ENCODE assay signal across 19 mouse cellular contexts in genomic region chr13:111421330-111421729, GRCm38 (mm10).
DNase-seq lines count a peak whose midpoint lies in the region; ATAC-seq and TF ChIP-seq lines count a peak whose summit lies in the region.
"Had no signal": no experiment of that assay in that cellular context is flagged by ENCODE, and none has a peak within 500 bp of the region (broad histone marks: within the 10 kb centered on the region; RNA-seq: fewer than 3 reads in every experiment).

No protein-coding gene starts in this region.

- H3K9me3 ChIP-seq in liver, postnatal 0 days (ENCODE audit: low read length), result no peaks in the 10 kb centered on the region
- no peaks in the 10 kb centered on the region for H3K9me3 ChIP-seq in MEL (replicated peaks; ENCODE audit: insufficient read depth, low read length)
- H3K9me3 ChIP-seq: forebrain, embryonic 13.5 days; hindbrain, embryonic 12.5 days; liver, embryonic 13.5 days; midbrain, embryonic 15.5 days had no signal

- no peak overlapping the region for H3K4me2 ChIP-seq in liver, postnatal 0 days (ENCODE audit: low read depth, low read length)
- H3K4me2 ChIP-seq: forebrain, embryonic 13.5 days; hindbrain, embryonic 12.5 days; liver, embryonic 13.5 days; midbrain, embryonic 15.5 days had no signal

- TF ChIP-seq POLR2A in MEL (IDR thresholded peaks at IDR 0.05; ENCODE audit: control insufficient read depth in 1 of 2, insufficient read depth in 1 of 2, low read depth in 1 of 2, low read length in 2 of 2, poor library complexity in 1 of 2), result no peak

- ATAC-seq in liver, postnatal 0 days, result no peak
- ATAC-seq: forebrain, embryonic 13.5 days; midbrain, embryonic 15.5 days had no signal

- H3K27ac ChIP-seq in gastrocnemius, adult 2 months, result no peak overlapping the region
- no peak overlapping the region for H3K27ac ChIP-seq in liver, postnatal 0 days (ENCODE audit: low read depth)
- no peak overlapping the region for H3K27ac ChIP-seq in MEL (ENCODE audit: control insufficient read depth, low read depth, low read length)
- H3K27ac ChIP-seq: forebrain, embryonic 13.5 days; hindbrain, embryonic 12.5 days; liver, embryonic 13.5 days; midbrain, embryonic 15.5 days had no signal

- no peaks in the 10 kb centered on the region for H3K27me3 ChIP-seq in liver, postnatal 0 days (ENCODE audit: insufficient read depth, low read length)
- H3K27me3 ChIP-seq in MEL (ENCODE audit: control insufficient read depth in 1 of 2, insufficient read depth in 2 of 2, low read length in 2 of 2), result no peaks in the 10 kb centered on the region
- H3K27me3 ChIP-seq: forebrain, embryonic 13.5 days; hindbrain, embryonic 12.5 days; liver, embryonic 13.5 days; midbrain, embryonic 15.5 days had no signal

- H3K79me2 ChIP-seq in MEL (ENCODE audit: control insufficient read depth, insufficient read depth, low read length, poor library complexity), result no peaks in the 10 kb centered on the region

- peak; percentile 9; the same call in 1 of the 2 replicates for TF ChIP-seq CTCF in gastrocnemius, adult 2 months (IDR thresholded peaks at IDR 0.05)
- TF ChIP-seq CTCF in liver, postnatal 0 days (IDR thresholded peaks at IDR 0.05; ENCODE audit: low read depth), result peak; percentile 43
- TF ChIP-seq CTCF in MEL (IDR thresholded peaks at IDR 0.05 in 2 of 3, conservative IDR thresholded peaks at IDR 0.05 in 1 of 3; ENCODE audit: control insufficient read depth in 1 of 3, insufficient read depth in 1 of 3, low read depth in 2 of 3, low read length in 3 of 3, poor library complexity in 1 of 3, severe bottlenecking in 1 of 3), result peak in 1 of 3 experiments; percentile 45; a peak in 2 of 6 replicates

- peaks cover 14% of the 10 kb centered on the region for H3K36me3 ChIP-seq in liver, postnatal 0 days (replicated peaks; ENCODE audit: insufficient read depth, low read length)
- H3K36me3 ChIP-seq in MEL (ENCODE audit: control insufficient read depth in 1 of 2, insufficient read depth in 2 of 2, low read length in 2 of 2), result peaks cover 0 to 4% of the 10 kb centered on the region in 2 experiments; a peak in 2 of 4 replicates
- H3K36me3 ChIP-seq: midbrain, embryonic 15.5 days had no signal

- H3K4me1 ChIP-seq in liver, postnatal 0 days (ENCODE audit: insufficient read depth), result no peaks in the 10 kb centered on the region
- H3K4me1 ChIP-seq in MEL (ENCODE audit: control insufficient read depth in 1 of 2, insufficient read depth in 2 of 2, low read length in 2 of 2), result no peaks in the 10 kb centered on the region
- H3K4me1 ChIP-seq: forebrain, embryonic 13.5 days; hindbrain, embryonic 12.5 days; liver, embryonic 13.5 days; midbrain, embryonic 15.5 days had no signal

- H3K4me3 ChIP-seq in gastrocnemius, adult 2 months, result no peak overlapping the region
- no peak overlapping the region for H3K4me3 ChIP-seq in liver, postnatal 0 days (ENCODE audit: low read depth, low read length)
- H3K4me3 ChIP-seq in MEL (ENCODE audit: control insufficient read depth in 1 of 2, insufficient read depth in 1 of 2, low read depth in 2 of 2, low read length in 2 of 2), result no peak overlapping the region
- H3K4me3 ChIP-seq: forebrain, embryonic 13.5 days; hindbrain, embryonic 12.5 days; liver, embryonic 13.5 days; midbrain, embryonic 15.5 days had no signal

- DNase-seq in gastrocnemius, adult 2 months, result no peak
- DNase-seq in gastrocnemius, postnatal 36 days, result no peak
- DNase-seq in liver, postnatal 0 days, result no peak
- DNase-seq in liver (no peak), MEL (ENCODE audit: low read depth, low spot score) (peak; percentile 24)
- DNase-seq in induced T-regulatory cell, adult 2 months (ENCODE audit: low read depth), result peak; percentile 18
- no peak for DNase-seq in heart, postnatal 36 days
- no peak for DNase-seq in kidney, postnatal 10 days
- DNase-seq: cerebellum, postnatal 14 days; heart, adult 18-20 months; kidney, adult 18-20 months; kidney, postnatal 36 days; left cerebral cortex, postnatal 4 days; liver, embryonic 13.5 days; right cerebral cortex, adult 18-20 months; thymus, adult 2 months had no signal

- H3K9ac ChIP-seq in liver, postnatal 0 days (replicated peaks), result no peak overlapping the region
- no peak overlapping the region for H3K9ac ChIP-seq in MEL (ENCODE audit: control insufficient read depth, low read depth, low read length, poor library complexity, severe bottlenecking)
- H3K9ac ChIP-seq: forebrain, embryonic 13.5 days; hindbrain, embryonic 12.5 days; liver, embryonic 13.5 days; midbrain, embryonic 15.5 days had no signal

- peak; percentile 41 for TF ChIP-seq RAD21 in MEL (IDR thresholded peaks at IDR 0.05; ENCODE audit: low read depth, low read length)

- no peak for TF ChIP-seq EP300 in liver, postnatal 0 days (IDR thresholded peaks at IDR 0.05; ENCODE audit: low read depth)
- no peak for TF ChIP-seq EP300 in MEL (IDR thresholded peaks at IDR 0.05; ENCODE audit: low read depth in 1 of 2, low read length in 2 of 2)

- intact Hi-C loops in gastrocnemius, adult 2 months (cut with DNase I), result no loop called here
- intact Hi-C loops in gastrocnemius, postnatal 36 days (cut with DNase I), result no loop called here
- intact Hi-C loops in heart, postnatal 36 days (cut with DNase I), result no loop called here

TF ChIP-seq in MEL, 35 proteins besides CTCF, POLR2A, EP300 and RAD21:
- TF ChIP-seq SMC3 (IDR thresholded peaks at IDR 0.05; ENCODE audit: low read depth, low read length) (peak; percentile 24; the same call in 1 of the 2 replicates), ZC3H11A (IDR thresholded peaks at IDR 0.05; ENCODE audit: low read depth, low read length) (peak; percentile 23; the same call in 1 of the 2 replicates), ZMIZ1 (IDR thresholded peaks at IDR 0.05; ENCODE audit: low read depth, low read length) (no peak)

Comparison
In these comparisons a context has a peak if more than half of its experiments do, and no peak if none do; other contexts are left out.
1. DNase-seq: peak in MEL (single experiment) and induced T-regulatory cell, adult 2 months (single experiment); none in gastrocnemius, adult 2 months (single experiment), gastrocnemius, postnatal 36 days (0 of 2), liver, postnatal 0 days (single experiment), liver (single experiment), heart, postnatal 36 days (0 of 2) and kidney, postnatal 10 days (single experiment).